22 mouse cellular contexts compared by ENCODE assay signal in the genomic region with DNA sequence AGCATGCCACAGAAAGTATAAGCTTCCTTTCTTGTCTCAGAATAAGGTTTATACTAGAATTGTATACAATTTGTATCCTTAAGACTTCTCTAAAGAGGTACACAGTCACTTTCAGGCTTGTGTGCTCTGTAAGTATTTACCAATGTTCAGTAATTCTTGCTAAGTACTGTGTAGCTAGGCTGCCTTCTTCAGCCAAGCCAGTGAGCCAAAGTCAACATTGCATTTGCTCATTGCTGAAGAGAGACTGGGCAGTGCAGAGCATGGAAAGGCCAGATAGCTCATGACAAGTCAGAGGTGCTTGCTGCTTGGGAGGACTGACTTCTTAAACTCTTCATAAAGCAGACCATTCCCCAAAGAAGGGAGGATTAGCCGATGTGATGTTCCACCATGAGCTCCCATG.
DNase-seq lines count a peak whose midpoint lies in the region; ATAC-seq and TF ChIP-seq lines count a peak whose summit lies in the region.
"Had no signal": no experiment of that assay in that cellular context is flagged by ENCODE, and none has a peak within 500 bp of the region (broad histone marks: within the 10 kb centered on the region; RNA-seq: fewer than 3 reads in every experiment).

No protein-coding gene starts in this region.

- H3K27ac ChIP-seq in liver, adult 2 months (replicated peaks; ENCODE audit: insufficient read depth, low read depth, low read length): no peak overlapping the region
- no peak overlapping the region for H3K27ac ChIP-seq in liver, embryonic 11.5 days (ENCODE audit: low read depth, low read length)
- H3K27ac ChIP-seq in stomach, embryonic 16.5 days (ENCODE audit: low read length): no peak overlapping the region
- no peak overlapping the region for H3K27ac ChIP-seq in heart, embryonic 12.5 days (ENCODE audit: poor library complexity, severe bottlenecking)
- H3K27ac ChIP-seq in midbrain, embryonic 13.5 days: no peak overlapping the region
- H3K27ac ChIP-seq: embryonic facial prominence, embryonic 15.5 days; heart, embryonic 15.5 days; hindbrain, embryonic 13.5 days; limb, embryonic 15.5 days; macrophage; neural tube, embryonic 15.5 days had no signal

- no peak for ATAC-seq in liver, embryonic 11.5 days (replicated peaks; ENCODE audit: low FRiP score)
- ATAC-seq in stomach, embryonic 16.5 days (ENCODE audit: insufficient read depth, low FRiP score): 0 out of 2 replicates have a peak, but pooled peaks have one; percentile 71
- ATAC-seq in heart, embryonic 12.5 days (ENCODE audit: insufficient number of reproducible peaks, low FRiP score): no peak
- no peak for ATAC-seq in midbrain, embryonic 13.5 days
- ATAC-seq: forebrain, embryonic 16.5 days had no signal

- no peak for TF ChIP-seq CTCF in liver, adult 2 months (IDR thresholded peaks at IDR 0.05; ENCODE audit: low read depth, low read length)

- H3K4me2 ChIP-seq in liver, embryonic 11.5 days: no peak overlapping the region
- no peak overlapping the region for H3K4me2 ChIP-seq in stomach, embryonic 16.5 days (ENCODE audit: low read depth, low read length)
- no peak overlapping the region for H3K4me2 ChIP-seq in heart, embryonic 12.5 days
- no peak overlapping the region for H3K4me2 ChIP-seq in midbrain, embryonic 13.5 days (replicated peaks)
- H3K4me2 ChIP-seq: embryonic facial prominence, embryonic 15.5 days; heart, embryonic 15.5 days; hindbrain, embryonic 13.5 days; limb, embryonic 15.5 days; neural tube, embryonic 15.5 days had no signal

- H3K27me3 ChIP-seq in liver, adult 2 months (ENCODE audit: control insufficient read depth, insufficient read depth, low read length): no peaks in the 10 kb centered on the region
- no peaks in the 10 kb centered on the region for H3K27me3 ChIP-seq in liver, embryonic 11.5 days (replicated peaks; ENCODE audit: control insufficient read depth, insufficient read depth, low read length)
- H3K27me3 ChIP-seq in stomach, embryonic 16.5 days (ENCODE audit: control insufficient read depth, insufficient read depth, low read length): no peaks in the 10 kb centered on the region
- no peaks in the 10 kb centered on the region for H3K27me3 ChIP-seq in heart, embryonic 12.5 days (replicated peaks)
- no peaks in the 10 kb centered on the region for H3K27me3 ChIP-seq in midbrain, embryonic 13.5 days
- H3K27me3 ChIP-seq: embryonic facial prominence, embryonic 15.5 days; heart, embryonic 15.5 days; hindbrain, embryonic 13.5 days; limb, embryonic 15.5 days; neural tube, embryonic 15.5 days had no signal

- no peak overlapping the region for H3K9ac ChIP-seq in liver, adult 2 months (ENCODE audit: low read depth, low read length)
- no peak overlapping the region for H3K9ac ChIP-seq in liver, embryonic 11.5 days (ENCODE audit: low read depth, low read length)
- no peak overlapping the region for H3K9ac ChIP-seq in stomach, embryonic 16.5 days (ENCODE audit: low read length)
- no peak overlapping the region for H3K9ac ChIP-seq in heart, embryonic 12.5 days
- H3K9ac ChIP-seq in midbrain, embryonic 13.5 days (replicated peaks): no peak overlapping the region
- H3K9ac ChIP-seq: embryonic facial prominence, embryonic 15.5 days; heart, embryonic 15.5 days; hindbrain, embryonic 13.5 days; limb, embryonic 15.5 days; neural tube, embryonic 15.5 days had no signal

- TF ChIP-seq POLR2A in liver, adult 2 months (IDR thresholded peaks at IDR 0.05; ENCODE audit: extremely low read depth, insufficient read depth, low read length): no peak

- no peaks in the 10 kb centered on the region for H3K9me3 ChIP-seq in liver, embryonic 11.5 days (ENCODE audit: control insufficient read depth, low read length)
- H3K9me3 ChIP-seq in stomach, embryonic 16.5 days (replicated peaks; ENCODE audit: control insufficient read depth, low read length): no peaks in the 10 kb centered on the region
- H3K9me3 ChIP-seq in heart, embryonic 12.5 days (replicated peaks): no peaks in the 10 kb centered on the region
- no peaks in the 10 kb centered on the region for H3K9me3 ChIP-seq in midbrain, embryonic 13.5 days
- H3K9me3 ChIP-seq: embryonic facial prominence, embryonic 15.5 days; heart, embryonic 15.5 days; hindbrain, embryonic 13.5 days; limb, embryonic 15.5 days; neural tube, embryonic 15.5 days had no signal

- DNase-seq in liver, adult 2 months (ENCODE audit: extremely low read depth, low read depth, low spot score): peak; percentile 94
- no peak for DNase-seq in liver, embryonic 11.5 days (ENCODE audit: low spot score)
- peak; percentile 50 to 65 for DNase-seq in lung, adult 18-20 months
- DNase-seq in lung, postnatal 10 days: peak; percentile 16
- DNase-seq in cerebellum, adult 9-11 months: no peak
- DNase-seq: adrenal gland, postnatal 14 days; cerebellum, adult 8-10 months; gastrocnemius, postnatal 10 days; heart, postnatal 36 days; kidney, adult 18-20 months; kidney, postnatal 10 days; left cerebral cortex, postnatal 4 days had no signal

- no peaks in the 10 kb centered on the region for H3K36me3 ChIP-seq in liver, adult 2 months (ENCODE audit: control insufficient read depth, insufficient read depth, low read length)
- no peaks in the 10 kb centered on the region for H3K36me3 ChIP-seq in liver, embryonic 11.5 days (ENCODE audit: control insufficient read depth, insufficient read depth, low read length)
- no peaks in the 10 kb centered on the region for H3K36me3 ChIP-seq in stomach, embryonic 16.5 days (ENCODE audit: control insufficient read depth, insufficient read depth, low read length)
- H3K36me3 ChIP-seq in heart, embryonic 12.5 days: no peaks in the 10 kb centered on the region
- H3K36me3 ChIP-seq in midbrain, embryonic 13.5 days: no peaks in the 10 kb centered on the region
- H3K36me3 ChIP-seq: embryonic facial prominence, embryonic 15.5 days; heart, embryonic 15.5 days; hindbrain, embryonic 13.5 days; limb, embryonic 15.5 days; neural tube, embryonic 15.5 days had no signal

- WGBS in liver, adult 2 months: 81% methylated on average over 1 of the region's 1 CpGs
- WGBS in liver, embryonic 11.5 days: 95% methylated on average over 1 of the region's 1 CpGs
- WGBS in stomach, embryonic 16.5 days: 97% methylated on average over 1 of the region's 1 CpGs
- 89% methylated on average over 1 of the region's 1 CpGs for WGBS in heart, embryonic 12.5 days
- 100% methylated on average over 1 of the region's 1 CpGs for WGBS in midbrain, embryonic 13.5 days

- H3K4me1 ChIP-seq in liver, adult 2 months (ENCODE audit: control insufficient read depth, insufficient read depth, low read length): peaks cover 11% of the 10 kb centered on the region
- no peaks in the 10 kb centered on the region for H3K4me1 ChIP-seq in liver, embryonic 11.5 days (replicated peaks; ENCODE audit: control insufficient read depth, insufficient read depth, low read length)
- H3K4me1 ChIP-seq in stomach, embryonic 16.5 days (ENCODE audit: control insufficient read depth, insufficient read depth, low read length): no peaks in the 10 kb centered on the region
- no peaks in the 10 kb centered on the region for H3K4me1 ChIP-seq in heart, embryonic 12.5 days (replicated peaks)
- H3K4me1 ChIP-seq in midbrain, embryonic 13.5 days (replicated peaks): no peaks in the 10 kb centered on the region
- H3K4me1 ChIP-seq: embryonic facial prominence, embryonic 15.5 days; heart, embryonic 15.5 days; limb, embryonic 15.5 days; neural tube, embryonic 15.5 days had no signal

- H3K79me2 ChIP-seq in liver, adult 2 months (ENCODE audit: control insufficient read depth, insufficient read depth, low read length): no peaks in the 10 kb centered on the region

- H3K4me3 ChIP-seq in liver, adult 2 months (ENCODE audit: insufficient read depth, low read depth, low read length): no peak overlapping the region
- H3K4me3 ChIP-seq in liver, embryonic 11.5 days (ENCODE audit: low read depth, low read length): no peak overlapping the region
- H3K4me3 ChIP-seq in stomach, embryonic 16.5 days (replicated peaks; ENCODE audit: low read length): no peak overlapping the region
- no peak overlapping the region for H3K4me3 ChIP-seq in heart, embryonic 12.5 days
- no peak overlapping the region for H3K4me3 ChIP-seq in midbrain, embryonic 13.5 days (replicated peaks)
- H3K4me3 ChIP-seq: embryonic facial prominence, embryonic 15.5 days; heart, embryonic 15.5 days; hindbrain, embryonic 13.5 days; limb, embryonic 15.5 days; neural tube, embryonic 15.5 days had no signal

Comparison
In these comparisons a context has a peak if more than half of its experiments do, and no peak if none do; other contexts are left out.
1. DNase-seq: peak in liver, adult 2 months (single experiment), lung, adult 18-20 months (2 of 2) and lung, postnatal 10 days (single experiment); none in liver, embryonic 11.5 days (single experiment) and cerebellum, adult 9-11 months (single experiment).